Mouse (Mus musculus) cerebellum, adult 2 months (tissue): ENCODE data around the gene Slc6a6. TPM values are rescaled to one million over a fixed set of nuclear protein-coding genes. Genes with fewer than 3 reads are reported as not detected.

Experiments used
- DNase-seq, 2 experiments: peaks; one replicate each; pipeline ENCODE4 v3.0.0; 2021
- H3K27ac ChIP-seq: fragments of 200-500 bp; 2 replicates; pipeline ENCODE4 v1.5.1; 2012; ENCODE audit warnings: low read length, control low read depth, inconsistent platforms; ENCODE audit not compliant: insufficient read depth
- H3K27me3 ChIP-seq: fragments of 200-500 bp; 2 replicates; pipeline ENCODE4 v1.6.1; 2012; ENCODE audit warnings: inconsistent platforms, mild to moderate bottlenecking, low read length, moderate library complexity; ENCODE audit not compliant: control insufficient read depth, insufficient read depth
- H3K4me1 ChIP-seq: fragments of 200-500 bp; 2 replicates; pipeline ENCODE4 v1.6.1; 2011; ENCODE audit warnings: low read length; ENCODE audit not compliant: control insufficient read depth, insufficient read depth
- H3K4me3 ChIP-seq: fragments of 200-500 bp; replicated peaks from 2 replicates; pipeline ENCODE3; 2011; ENCODE audit warnings: mild to moderate bottlenecking, low read depth, low read length, control low read depth; ENCODE audit not compliant: insufficient read depth
- CTCF ChIP-seq: fragments of 200-500 bp; IDR thresholded peaks from 2 replicates; pipeline ENCODE4 v1.5.1; 2011; ENCODE audit warnings: low read depth, mild to moderate bottlenecking, control low read depth, low read length, moderate library complexity, borderline replicate concordance; ENCODE audit not compliant: insufficient read depth
- POLR2A ChIP-seq: fragments of 200-500 bp; IDR thresholded peaks from 2 replicates; pipeline ENCODE4 v1.6.1; 2011; ENCODE audit warnings: low read length, control low read depth, borderline replicate concordance; ENCODE audit not compliant: insufficient read depth
- WGBS: fragments of 180-500 bp; shearing (Covaris S2); methylation state at CpG from one replicate; pipeline ENCODE4 v1.1.7; 2018; 5-methylcytosine and 5-hydroxymethylcytosine counted together
- polyA plus RNA-seq: library from polyadenylated mRNA; depleted of rRNA; stranded (reverse); fragments of >200 nt; gene quantifications from 2 replicates; pipeline ENCODE4 v1.2.3, GENCODE M21; 2012; rRNA removed

The Slc6a6 gene
- polyA plus RNA-seq = 73.3 and 79.3 TPM in 2 replicates

GRCm38 (mm10) chr6:91683602-91684473 lies at the start of gene Slc6a6:
Gene Slc6a6, plus strand, starts transcription at chr6:91684053.
- peaks cover 20% of the 10 kb centered on the region for H3K4me1 ChIP-seq
- peak within 1 kb of the TSS; percentile 84 for H3K4me3 ChIP-seq
- peak; percentile 93 to 94 for DNase-seq
- H3K27me3 ChIP-seq = no peaks in the 10 kb centered on the region
- TF ChIP-seq POLR2A (peak; percentile 78), CTCF (no peak)
- WGBS = 1% methylated on average over 56 of the region's 69 CpGs
- H3K27ac ChIP-seq = peak within 1 kb of the TSS; percentile 81

GRCm38 (mm10) chr6:91634417-91634816 lies 49.4 kb upstream of the Slc6a6 start:
- DNase-seq = no peak
- no peak overlapping the region for H3K4me3 ChIP-seq
- 73% methylated on average over 2 of the region's 2 CpGs for WGBS
- H3K4me1 ChIP-seq = no peaks in the 10 kb centered on the region
- no peak for TF ChIP-seq POLR2A
- TF ChIP-seq CTCF = no peak
- H3K27ac ChIP-seq = no peak overlapping the region
- no peaks in the 10 kb centered on the region for H3K27me3 ChIP-seq

- no peak for DNase-seq
- TF ChIP-seq CTCF (no peak), POLR2A (no peak)
- 59% methylated on average over 2 of the region's 2 CpGs for WGBS
Observed at GRCm38 (mm10) chr6:91634876-91635275, 49.0 kb upstream of the Slc6a6 start.

GRCm38 (mm10) chr6:91638204-91638995 lies 45.5 kb upstream of the Slc6a6 start:
- TF ChIP-seq CTCF (no peak), POLR2A (no peak)
- Histone ChIP-seq H3K27me3 (no peaks in the 10 kb centered on the region), H3K4me1 (no peaks in the 10 kb centered on the region), H3K27ac (no peak overlapping the region), H3K4me3 (no peak overlapping the region)
- WGBS = 51% methylated on average over 9 of the region's 9 CpGs
- DNase-seq = no peak

More at GRCm38 (mm10) chr6:91634876-91635275, 49.0 kb upstream of the Slc6a6 start:
- Histone ChIP-seq H3K4me3 (no peak overlapping the region), H3K27ac (no peak overlapping the region), H3K27me3 (no peaks in the 10 kb centered on the region), H3K4me1 (no peaks in the 10 kb centered on the region)

- TF ChIP-seq CTCF = no peak
- TF ChIP-seq POLR2A = no peak
- H3K4me3 ChIP-seq = no peak overlapping the region
- 96% methylated on average over 5 of the region's 5 CpGs for WGBS
- H3K4me1 ChIP-seq = peaks cover 9% of the 10 kb centered on the region; the same call in 1 of the 2 replicates
- no peaks in the 10 kb centered on the region for H3K27me3 ChIP-seq
- DNase-seq = no peak
- H3K27ac ChIP-seq = no peak overlapping the region
Observed at GRCm38 (mm10) chr6:91643011-91643410, 40.8 kb upstream of the Slc6a6 start.

GRCm38 (mm10) chr6:91643416-91643921 lies 40.4 kb upstream of the Slc6a6 start:
- DNase-seq = no peak
- Histone ChIP-seq H3K27me3 (no peaks in the 10 kb centered on the region), H3K27ac (no peak overlapping the region), H3K4me3 (no peak overlapping the region), H3K4me1 (peaks cover 9% of the 10 kb centered on the region; the same call in 1 of the 2 replicates)
- no peak for TF ChIP-seq POLR2A
- TF ChIP-seq CTCF = no peak
- WGBS = 100% methylated on average over 2 of the region's 2 CpGs

GRCm38 (mm10) chr6:91646019-91646418 lies 37.8 kb upstream of the Slc6a6 start:
- Histone ChIP-seq H3K27me3 (no peaks in the 10 kb centered on the region), H3K4me1 (peaks cover 9% of the 10 kb centered on the region; the same call in 1 of the 2 replicates), H3K27ac (no peak overlapping the region), H3K4me3 (no peak overlapping the region)
- TF ChIP-seq CTCF = no peak
- TF ChIP-seq POLR2A = no peak
- peak in 1 of 2 experiments; percentile 15 for DNase-seq
- WGBS = 50% methylated on average over 10 of the region's 10 CpGs
